Mouse (Mus musculus) heart, adult 2 months (tissue): Measurements from ENCODE around the gene Rfxank. TPM values are rescaled to one million over a fixed set of nuclear protein-coding genes. Genes with fewer than 3 reads are reported as not detected.

Experiments used
- DNase-seq, 2 experiments: peaks; one replicate each; pipeline ENCODE4 v3.0.0; 2021
- H3K27ac ChIP-seq: fragments of 200-600 bp; 2 replicates; pipeline ENCODE4 v1.8.1; 2022
- H3K27me3 ChIP-seq: fragments of 200-500 bp; 2 replicates; pipeline ENCODE4 v1.6.1; 2012; ENCODE audit warnings: mild to moderate bottlenecking, low read length, inconsistent platforms, mixed read lengths; ENCODE audit not compliant: control insufficient read depth, insufficient read depth
- H3K36me3 ChIP-seq: fragments of 200-500 bp; 2 replicates; pipeline ENCODE4 v1.6.1; 2012; ENCODE audit warnings: low read length, inconsistent platforms; ENCODE audit not compliant: control insufficient read depth, insufficient read depth
- H3K4me1 ChIP-seq: fragments of 200-500 bp; 2 replicates; pipeline ENCODE4 v1.6.1; 2011; ENCODE audit warnings: low read length; ENCODE audit not compliant: control insufficient read depth, insufficient read depth
- H3K4me3 ChIP-seq: fragments of 200-600 bp; 2 replicates; pipeline ENCODE4 v1.8.1; 2022
- H3K79me2 ChIP-seq: fragments of 200-500 bp; replicated peaks from 2 replicates; pipeline ENCODE4 v1.6.1; 2012; ENCODE audit warnings: mild to moderate bottlenecking, inconsistent platforms, low read length, moderate library complexity, mixed read lengths; ENCODE audit not compliant: control insufficient read depth, insufficient read depth
- H3K9ac ChIP-seq: fragments of 200-500 bp; 2 replicates; pipeline ENCODE4 v1.6.1; 2012; ENCODE audit warnings: low read depth, mild to moderate bottlenecking, control low read depth, inconsistent platforms, low read length, mixed read lengths
- CTCF ChIP-seq: fragments of 200-600 bp; IDR thresholded peaks from 2 replicates; pipeline ENCODE4 v1.8.1; 2022; ENCODE audit warnings: antibody characterized with exemption, mild to moderate bottlenecking, moderate library complexity
- EP300 ChIP-seq: fragments of 200-500 bp; IDR thresholded peaks from 2 replicates; pipeline ENCODE4 v1.6.1; 2011; ENCODE audit warnings: low read depth, low read length, control low read depth; ENCODE audit not compliant: insufficient read depth
- POLR2A ChIP-seq: fragments of 200-500 bp; IDR thresholded peaks from 2 replicates; pipeline ENCODE4 v1.6.1; 2011; ENCODE audit warnings: mild to moderate bottlenecking, low read depth, low read length, control low read depth; ENCODE audit not compliant: insufficient read depth
- WGBS: fragments of 180-500 bp; shearing (Covaris S2); methylation state at CpG from one replicate; pipeline ENCODE4 v1.1.7; 2018; 5-methylcytosine and 5-hydroxymethylcytosine counted together
- intact Hi-C: fragments of 180-260 bp; cut with DNase I; formaldehyde crosslinking; loops from one replicate; pipeline ENCODE4 v1.15.1; 2025
- polyA plus RNA-seq: library from polyadenylated mRNA; depleted of rRNA; stranded (reverse); fragments of >200 nt; gene quantifications from 2 replicates; pipeline ENCODE4 v1.2.3, GENCODE M21; 2012
- total RNA-seq, 2 experiments: library from RNA; stranded (reverse); gene quantifications; 2 replicates each; pipeline ENCODE4 v1.2.3; 2021

Rfxank gene
- total and polyA plus RNA-seq, 3 experiments = 18.1 to 30.9 (median 18.6) TPM

DNA sequence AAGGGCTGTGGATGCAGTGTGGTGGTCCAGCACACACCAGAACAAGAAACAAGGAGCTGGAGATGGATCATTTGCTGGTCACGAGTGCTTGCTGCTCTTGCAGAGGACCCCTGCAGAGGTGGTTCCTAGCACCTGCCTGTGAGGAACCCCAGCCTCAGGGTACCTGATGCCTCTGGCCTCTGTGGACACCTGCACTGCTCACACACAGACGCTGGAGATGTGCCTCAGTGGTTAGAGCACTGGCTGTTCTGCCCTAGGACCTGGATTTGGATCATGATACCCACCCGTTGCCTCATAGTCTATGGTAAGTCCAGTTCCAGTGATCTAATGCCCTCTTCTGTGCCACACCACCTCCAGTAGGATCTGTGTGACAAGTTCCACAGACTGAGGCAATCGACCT is 2.4 kb downstream of the Rfxank start:
- Histone ChIP-seq H3K4me3 (no peak overlapping the region), H3K36me3 (no peaks in the 10 kb centered on the region), H3K27me3 (no peaks in the 10 kb centered on the region), H3K79me2 (no peaks in the 10 kb centered on the region), H3K27ac (no peak overlapping the region), H3K9ac (no peak overlapping the region), H3K4me1 (peaks cover 10% of the 10 kb centered on the region)
- no peak for DNase-seq
- 87% methylated on average over 4 of the region's 4 CpGs for WGBS
- intact Hi-C loops = no loop called here
- TF ChIP-seq CTCF = no peak
- TF ChIP-seq POLR2A = no peak
- no peak for TF ChIP-seq EP300

DNA sequence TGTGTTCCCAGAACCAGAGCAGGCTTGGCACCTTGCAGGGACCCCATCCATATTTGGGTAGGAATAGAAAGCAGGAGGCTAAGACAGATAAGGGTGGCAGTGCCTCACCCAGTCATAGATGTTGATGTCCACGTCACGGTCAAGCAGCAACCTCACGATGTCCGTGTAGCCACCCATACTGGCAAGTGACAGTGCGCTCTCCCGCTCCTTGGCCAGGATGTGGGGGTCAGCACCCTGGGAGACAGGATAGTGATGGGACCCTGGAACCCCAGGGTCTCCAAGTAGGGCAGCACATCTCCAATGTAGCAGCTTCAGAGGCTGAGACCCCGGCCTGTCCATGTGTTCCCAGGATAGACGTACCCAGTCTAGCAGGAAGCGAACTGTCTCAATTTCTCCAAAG is 4.0 kb downstream of the Rfxank start:
- intact Hi-C loops = loop anchor here (5.0 kb wide), 1 partner anchor 138 kb away; the partner anchor contains the start of gene Gatad2a
- Histone ChIP-seq H3K4me3 (no peak overlapping the region), H3K79me2 (no peaks in the 10 kb centered on the region), H3K27ac (no peak overlapping the region; the same call in 1 of the 2 replicates), H3K36me3 (no peaks in the 10 kb centered on the region), H3K4me1 (peaks cover 7% of the 10 kb centered on the region), H3K27me3 (no peaks in the 10 kb centered on the region), H3K9ac (no peak overlapping the region)
- WGBS = 68% methylated on average over 9 of the region's 9 CpGs
- DNase-seq = peak in 1 of 2 experiments; percentile 13
- TF ChIP-seq EP300 (no peak), CTCF (no peak), POLR2A (no peak)

DNA sequence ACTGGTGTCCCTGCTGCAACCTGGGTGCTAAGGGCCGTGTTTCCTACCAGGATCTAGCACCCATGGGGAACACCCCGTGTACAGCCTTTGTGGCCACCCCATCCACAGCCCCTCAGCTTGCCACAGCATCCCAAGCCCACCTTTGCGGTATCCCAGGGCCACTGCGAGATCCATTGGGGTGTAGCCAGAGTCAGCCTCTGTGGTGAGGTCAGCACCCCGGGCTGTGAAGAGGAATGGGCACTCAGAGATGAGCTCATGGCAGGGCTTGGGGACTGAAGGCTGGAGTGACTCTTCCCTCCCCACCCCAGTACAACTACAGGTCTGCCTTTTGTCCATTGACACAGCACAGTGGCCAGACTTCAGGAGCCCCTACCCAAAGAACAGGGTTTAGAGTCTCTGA is 4.9 kb downstream of the Rfxank start:
- H3K4me1 ChIP-seq = peaks cover 11% of the 10 kb centered on the region
- H3K79me2 ChIP-seq = no peaks in the 10 kb centered on the region
- no peak overlapping the region for H3K4me3 ChIP-seq
- H3K9ac ChIP-seq = no peak overlapping the region
- DNase-seq = no peak
- no peaks in the 10 kb centered on the region for H3K36me3 ChIP-seq
- intact Hi-C loops = loop anchor here (5.0 kb wide), 1 partner anchor 137 kb away; the partner anchor contains the start of gene Gatad2a
- H3K27me3 ChIP-seq = no peaks in the 10 kb centered on the region
- TF ChIP-seq CTCF (no peak), POLR2A (no peak), EP300 (no peak)
- H3K27ac ChIP-seq = no peak overlapping the region
- 88% methylated on average over 5 of the region's 5 CpGs for WGBS

DNA sequence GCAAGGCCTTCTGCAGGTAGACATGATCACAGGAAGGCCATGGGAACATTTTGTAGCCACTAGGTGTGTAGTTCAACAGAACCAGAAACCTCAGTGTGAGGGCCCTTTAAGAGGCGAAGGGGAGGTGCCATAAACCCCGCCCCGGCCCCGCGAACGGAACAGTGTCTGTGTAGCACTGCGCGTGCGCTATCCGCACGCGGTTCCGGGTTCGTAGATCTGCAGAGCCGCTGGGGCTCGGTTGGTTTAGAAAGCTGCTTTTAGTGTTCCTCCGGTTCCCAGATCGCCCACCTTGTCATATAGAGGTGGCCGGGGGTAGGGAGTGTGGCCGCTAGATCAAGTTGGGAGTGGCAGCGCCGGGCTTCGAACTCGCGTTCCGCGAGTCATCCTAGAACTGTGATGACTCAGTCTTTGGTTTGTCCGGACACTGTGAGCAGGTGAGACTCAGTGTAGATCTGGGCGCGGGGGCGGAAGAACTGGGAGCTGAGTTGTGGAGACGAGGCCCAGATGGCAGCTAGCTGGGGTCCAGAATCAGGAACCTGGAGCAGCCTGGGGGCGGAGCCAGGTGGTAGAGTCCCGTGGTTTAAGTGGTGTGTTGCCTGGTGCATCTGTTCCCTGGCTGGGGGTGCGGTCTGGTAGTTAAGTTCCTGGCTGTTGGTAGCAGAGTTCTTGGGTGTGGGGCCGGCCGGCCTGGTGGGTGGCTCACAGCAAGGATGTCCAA is 7.6 kb downstream of the Rfxank start, which contains the start of gene Nr2c2ap:
Gene Nr2c2ap (plus strand): TSS at position 168 of the 718 bp plus-strand sequence.
- TF ChIP-seq POLR2A (peak; percentile 74), CTCF (peak; percentile 30), EP300 (0 out of 2 replicates have a peak, but pooled peaks have one; percentile 38)
- no peaks in the 10 kb centered on the region for H3K79me2 ChIP-seq
- H3K9ac ChIP-seq = peak within 1 kb of the TSS; percentile 55
- peak within 1 kb of the TSS; percentile 89 for H3K4me3 ChIP-seq
- H3K27ac ChIP-seq = peak within 1 kb of the TSS; percentile 72
- DNase-seq = peak; percentile 89
- intact Hi-C loops = loop anchor here (1.0 to 5.0 kb wide), 2 partner anchors 8 to 134 kb away; partner anchors contain the start of genes Borcs8, Gatad2a, Mef2b and Rfxank
- H3K36me3 ChIP-seq = no peaks in the 10 kb centered on the region
- peaks cover 9% of the 10 kb centered on the region for H3K4me1 ChIP-seq
- no peaks in the 10 kb centered on the region for H3K27me3 ChIP-seq
- 2% methylated on average over 37 of the region's 37 CpGs for WGBS

DNA sequence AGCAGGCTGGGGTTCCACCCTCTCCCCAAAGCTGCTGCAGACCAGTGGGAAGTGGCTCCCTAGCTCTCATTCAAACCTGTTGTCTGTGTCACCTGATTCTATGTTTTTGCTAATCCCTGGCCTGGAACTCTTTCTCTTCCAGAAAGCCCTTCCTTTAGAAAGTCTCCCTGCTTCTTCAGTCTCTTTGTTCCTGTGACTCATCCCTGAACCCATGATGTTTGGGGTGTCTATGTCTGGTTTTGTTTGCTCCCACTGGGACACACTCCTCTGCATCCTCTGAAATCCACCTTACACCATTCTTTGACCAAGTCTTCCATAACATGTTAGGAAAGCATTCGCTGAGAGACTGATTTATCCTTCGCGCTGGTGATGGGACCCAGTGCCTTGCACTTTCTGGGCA is 8.9 kb downstream of the Rfxank start:
- no peak overlapping the region for H3K4me3 ChIP-seq
- intact Hi-C loops = loop anchor here (5.0 kb wide), 1 partner anchor 133 kb away; the partner anchor contains the start of gene Gatad2a
- peaks cover 9% of the 10 kb centered on the region for H3K4me1 ChIP-seq
- peak overlapping the region; percentile 68 for H3K27ac ChIP-seq
- no peaks in the 10 kb centered on the region for H3K36me3 ChIP-seq
- DNase-seq = no peak
- H3K27me3 ChIP-seq = no peaks in the 10 kb centered on the region
- 88% methylated on average over 3 of the region's 3 CpGs for WGBS
- TF ChIP-seq EP300 (no peak), CTCF (no peak), POLR2A (no peak)
- no peak overlapping the region for H3K9ac ChIP-seq
- no peaks in the 10 kb centered on the region for H3K79me2 ChIP-seq

GRCm38 (mm10) chr8:70129309-70129952 is 9.5 kb downstream of the Rfxank start:
- TF ChIP-seq POLR2A (no peak), EP300 (no peak), CTCF (no peak)
- intact Hi-C loops = no loop called here

More at GRCm38 (mm10) chr8:70129309-70129952, 9.5 kb downstream of the Rfxank start:
- peak overlapping the region; percentile 68 for H3K27ac ChIP-seq
- WGBS = 40% methylated on average over 9 of the region's 9 CpGs
- H3K9ac ChIP-seq = no peak overlapping the region
- no peaks in the 10 kb centered on the region for H3K36me3 ChIP-seq
- peak; percentile 40 to 58 for DNase-seq
- H3K4me1 ChIP-seq = peaks cover 9% of the 10 kb centered on the region
- no peaks in the 10 kb centered on the region for H3K79me2 ChIP-seq
- no peaks in the 10 kb centered on the region for H3K27me3 ChIP-seq
- no peak overlapping the region for H3K4me3 ChIP-seq
